Mouse (Mus musculus): ENCODE results near the gene Cyp4f18. TPM values are rescaled to one million over a fixed set of nuclear protein-coding genes. Genes with fewer than 3 reads are reported as not detected.

Gene Cyp4f18
- 288 and 392 TPM in 2 replicates for total RNA-seq (2023)

DNA sequence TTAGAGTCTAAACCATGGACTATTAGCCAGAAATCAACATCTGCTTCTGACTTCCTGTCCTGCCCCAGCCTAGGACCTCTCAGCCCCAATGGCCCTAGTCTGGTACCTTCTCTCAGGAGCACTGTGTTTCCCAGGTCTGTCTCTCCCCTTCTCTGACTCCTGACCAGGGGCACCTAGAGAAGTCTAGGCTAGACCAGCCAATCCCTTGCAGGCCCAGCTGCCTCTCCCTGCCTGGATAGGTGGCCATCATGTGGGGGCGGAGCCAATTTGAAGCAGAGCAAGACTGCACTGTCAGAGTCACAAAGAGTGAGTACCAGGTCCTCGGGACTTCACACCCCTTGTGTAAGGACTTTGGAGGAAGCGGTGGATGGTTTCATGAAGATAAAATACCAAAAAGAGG is at the start of gene Cyp4f18:
TSS of gene Cyp4f18 (minus strand) at position 154 of the 400 bp plus-strand sequence.

DNA sequence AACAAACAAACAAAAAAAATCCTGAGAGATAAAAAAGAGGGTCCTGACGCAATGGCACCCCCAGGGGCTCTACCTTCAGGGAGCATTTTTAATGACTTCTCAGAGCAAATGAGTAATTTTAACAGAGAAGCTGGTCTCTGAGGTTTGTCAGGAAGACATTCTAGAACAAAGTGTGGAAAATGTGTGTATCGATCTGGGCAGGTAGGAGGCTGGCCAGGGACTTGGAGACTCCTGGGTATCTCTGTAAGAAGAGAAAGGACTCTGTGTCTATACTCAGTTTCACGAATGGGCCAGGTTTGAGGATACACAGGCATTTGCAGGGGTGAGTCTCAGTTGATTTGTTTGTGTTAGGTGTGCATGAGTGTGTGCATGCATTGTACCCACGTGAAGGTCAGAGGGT is 31.5 kb upstream of the Cyp4f18 start, which contains the start of gene Olfr372:
TSS of gene Olfr372 (plus strand) at position 301 of the 400 bp plus-strand sequence.

DNA sequence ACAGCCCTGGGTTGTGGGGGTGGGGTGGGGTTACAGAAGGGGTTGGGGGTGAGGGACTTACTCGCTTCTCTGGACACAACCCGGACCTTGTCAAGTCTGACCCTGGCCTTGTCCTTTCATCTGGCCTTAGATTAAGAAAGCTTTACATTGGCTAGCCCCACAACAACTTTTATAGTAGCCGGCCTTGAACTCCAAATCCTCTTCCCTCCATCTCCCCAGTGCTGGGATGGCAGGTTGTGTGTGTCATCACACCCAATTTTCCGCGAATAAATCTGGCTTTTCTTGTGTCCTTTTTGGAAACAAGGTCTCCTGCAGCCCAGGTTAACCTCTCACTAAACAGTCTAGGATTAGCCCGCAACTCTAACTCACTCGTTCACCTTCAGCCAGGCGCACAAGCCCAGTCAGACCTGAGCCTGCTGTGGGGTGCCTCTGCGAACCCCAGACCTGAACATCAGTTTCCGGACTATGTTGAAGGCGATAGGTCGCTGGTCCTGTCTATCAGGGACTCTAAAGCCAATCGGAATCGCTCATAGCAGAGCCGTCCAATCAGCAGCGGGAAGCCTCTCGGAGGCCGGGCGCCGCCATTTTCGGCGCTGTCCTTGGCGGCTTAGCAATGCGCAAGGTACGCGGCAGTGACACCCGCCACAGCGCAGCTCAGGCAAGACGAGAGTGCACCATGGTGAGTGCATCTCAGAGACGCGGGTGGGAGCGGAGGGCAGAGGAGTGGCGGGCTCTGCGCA is 58.8 kb downstream of the Cyp4f18 start, which contains the start of gene Zfp961:
TSS of gene Zfp961 (plus strand) at position 557 of the 740 bp plus-strand sequence.

Other genes with a start within 250 kb of the Cyp4f18 start
- 3.0 and 3.1 TPM in 2 replicates for gene Zfp709, start 127.6 kb downstream of the Cyp4f18 start, total RNA-seq (2023)
- gene Zfp882, start 101.0 kb downstream of the Cyp4f18 start, total RNA-seq (2023) = 0.93 and 1.8 TPM in 2 replicates
- gene Zfp617, start 101.0 kb downstream of the Cyp4f18 start, total RNA-seq (2023) = 5.9 and 8.3 TPM in 2 replicates
- gene Zfp961, start 58.6 kb downstream of the Cyp4f18 start, total RNA-seq (2023) = 6.7 and 7.6 TPM in 2 replicates
- 0.50 and 0.98 TPM in 2 replicates for gene Olfr372, start 31.6 kb upstream of the Cyp4f18 start, total RNA-seq (2023)
- 0.68 and 1.6 TPM in 2 replicates for gene Olfr373, start 73.6 kb upstream of the Cyp4f18 start, total RNA-seq (2023)
- 0.27 and 1.1 TPM in 2 replicates for gene Olfr374, start 97.4 kb upstream of the Cyp4f18 start, total RNA-seq (2023)
- gene Tpm4, start 125.3 kb upstream of the Cyp4f18 start, total RNA-seq (2023) = 188 and 212 TPM in 2 replicates
- gene Rab8a, start 151.6 kb upstream of the Cyp4f18 start, total RNA-seq (2023) = 131 and 140 TPM in 2 replicates
- gene Hsh2d, start 180.0 kb upstream of the Cyp4f18 start, total RNA-seq (2023) = 12.8 and 17.4 TPM in 2 replicates
- gene Cib3, start 203.2 kb upstream of the Cyp4f18 start, total RNA-seq (2023) = 0.88 and 1.3 TPM in 2 replicates
- not detected in 2 replicates for gene Gm11034, start 204.0 kb upstream of the Cyp4f18 start, total RNA-seq (2023)
- 102 and 118 TPM in 2 replicates for gene Fam32a, start 210.1 kb upstream of the Cyp4f18 start, total RNA-seq (2023)
- 156 and 168 TPM in 2 replicates for gene Ap1m1, start 230.4 kb upstream of the Cyp4f18 start, total RNA-seq (2023)